Mouse (Mus musculus) adipocyte (in vitro differentiated cells): ENCODE measurements around the gene Hyal2.
A peak's percentile ranks its signal among the peaks of the same experiment; 100 is the strongest.
"Not testable (repeated sequence)": the region's sequence is repeated elsewhere in the genome, so short reads cannot be mapped to it uniquely, and the experiment has no call there.

Source experiments
- DNase-seq: peaks from one replicate; pipeline ENCODE4 v3.0.0-alpha.2; 2016; ENCODE audit warnings: low spot score

Hyal2 gene

DNA sequence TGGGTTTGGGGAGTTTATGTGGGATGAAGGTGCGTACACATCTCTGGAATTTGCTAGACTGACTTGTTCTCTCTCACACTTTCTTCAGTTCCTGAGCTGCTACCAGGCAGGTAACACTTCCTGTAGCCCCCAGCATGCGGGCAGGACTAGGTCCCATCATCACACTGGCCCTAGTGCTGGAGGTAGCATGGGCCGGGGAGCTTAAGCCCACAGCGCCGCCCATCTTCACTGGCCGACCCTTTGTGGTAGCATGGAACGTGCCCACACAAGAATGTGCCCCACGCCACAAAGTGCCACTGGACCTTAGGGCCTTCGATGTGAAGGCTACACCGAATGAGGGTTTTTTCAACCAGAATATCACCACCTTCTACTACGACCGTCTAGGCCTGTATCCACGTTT is 2.3 kb downstream of the Hyal2 start:
- DNase-seq, result no peak

DNA sequence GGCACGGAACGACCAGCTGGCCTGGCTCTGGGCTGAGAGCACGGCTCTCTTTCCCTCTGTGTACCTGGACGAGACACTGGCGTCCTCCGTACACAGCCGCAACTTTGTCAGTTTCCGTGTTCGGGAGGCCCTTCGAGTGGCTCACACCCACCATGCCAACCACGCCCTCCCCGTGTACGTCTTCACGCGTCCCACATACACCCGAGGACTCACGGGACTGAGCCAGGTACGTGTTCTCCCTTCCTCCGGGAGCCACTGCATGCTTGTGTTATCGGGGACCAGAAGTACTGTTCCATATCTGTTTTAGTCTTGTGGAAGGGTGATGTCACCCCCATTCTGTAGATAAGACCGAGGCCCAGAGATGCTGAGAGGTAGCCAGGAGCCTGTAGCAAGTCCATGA is 3.1 kb downstream of the Hyal2 start:
- DNase-seq, result no peak

DNA sequence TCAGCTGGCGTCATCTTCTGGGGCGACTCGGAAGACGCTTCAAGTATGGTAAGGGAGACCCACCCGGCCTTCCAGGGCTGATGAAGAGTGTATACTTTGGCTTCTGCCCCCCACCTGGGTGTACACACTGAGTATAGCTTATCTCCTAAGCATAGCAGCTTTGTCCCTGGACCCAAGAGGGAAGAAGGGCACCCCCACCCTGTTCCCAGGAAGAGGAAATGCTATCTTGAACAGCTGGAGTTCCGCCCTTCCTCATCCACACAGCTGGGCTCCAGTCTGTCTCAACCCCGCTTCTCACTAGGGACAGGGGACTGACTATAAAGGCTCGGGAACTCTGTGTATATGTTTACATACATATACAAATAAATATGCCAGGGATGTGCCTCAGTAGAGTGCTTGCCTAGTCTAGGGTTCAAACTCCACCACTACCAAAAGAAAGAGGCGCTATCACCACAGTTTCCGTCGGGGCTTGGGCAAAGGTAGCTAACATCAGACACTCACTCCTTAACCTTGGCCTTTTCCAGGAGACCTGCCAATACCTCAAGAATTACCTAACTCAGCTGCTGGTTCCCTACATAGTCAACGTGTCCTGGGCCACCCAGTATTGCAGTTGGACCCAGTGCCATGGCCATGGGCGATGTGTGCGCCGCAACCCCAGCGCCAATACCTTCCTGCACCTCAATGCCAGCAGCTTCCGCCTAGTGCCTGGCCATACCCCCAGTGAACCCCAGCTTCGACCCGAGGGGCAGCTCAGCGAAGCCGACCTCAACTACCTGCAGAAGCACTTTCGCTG is 4.0 kb downstream of the Hyal2 start:
- DNase-seq, result no peak

DNA sequence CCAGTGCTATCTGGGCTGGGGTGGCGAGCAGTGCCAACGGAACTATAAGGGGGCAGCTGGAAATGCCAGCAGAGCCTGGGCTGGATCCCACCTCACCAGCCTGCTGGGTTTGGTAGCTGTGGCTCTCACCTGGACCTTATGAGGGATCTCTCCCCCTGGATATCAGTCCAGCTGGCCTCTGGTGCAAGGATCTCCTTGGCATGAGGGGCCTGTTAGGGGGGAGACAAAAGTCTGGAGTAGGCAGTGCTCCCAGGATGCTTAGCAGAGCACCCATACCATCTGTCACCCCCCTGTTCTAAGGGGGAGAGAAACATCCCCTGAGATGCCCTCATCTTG is 4.5 kb downstream of the Hyal2 start:
- no peak for DNase-seq

DNA sequence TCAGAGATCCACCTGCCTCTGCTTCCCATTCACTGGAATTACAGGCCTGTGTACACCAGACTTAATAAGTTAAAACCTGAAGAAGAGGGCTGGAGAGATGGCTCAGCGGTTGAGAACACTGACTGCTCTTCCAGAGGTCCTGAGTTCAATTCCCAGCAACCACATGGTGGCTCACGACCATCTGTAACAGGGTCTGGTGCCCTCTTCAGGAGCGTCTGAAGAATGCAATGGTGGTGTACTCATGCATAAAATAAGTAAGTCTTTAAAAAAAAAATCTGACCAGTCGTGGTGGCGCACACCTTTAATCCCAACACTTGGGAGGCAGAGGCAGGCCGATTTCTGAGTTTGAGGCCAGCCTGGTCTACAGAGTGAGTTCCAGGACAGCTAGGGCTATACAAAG is 6.0 kb downstream of the Hyal2 start:
- not testable (repeated sequence) for DNase-seq

DNA sequence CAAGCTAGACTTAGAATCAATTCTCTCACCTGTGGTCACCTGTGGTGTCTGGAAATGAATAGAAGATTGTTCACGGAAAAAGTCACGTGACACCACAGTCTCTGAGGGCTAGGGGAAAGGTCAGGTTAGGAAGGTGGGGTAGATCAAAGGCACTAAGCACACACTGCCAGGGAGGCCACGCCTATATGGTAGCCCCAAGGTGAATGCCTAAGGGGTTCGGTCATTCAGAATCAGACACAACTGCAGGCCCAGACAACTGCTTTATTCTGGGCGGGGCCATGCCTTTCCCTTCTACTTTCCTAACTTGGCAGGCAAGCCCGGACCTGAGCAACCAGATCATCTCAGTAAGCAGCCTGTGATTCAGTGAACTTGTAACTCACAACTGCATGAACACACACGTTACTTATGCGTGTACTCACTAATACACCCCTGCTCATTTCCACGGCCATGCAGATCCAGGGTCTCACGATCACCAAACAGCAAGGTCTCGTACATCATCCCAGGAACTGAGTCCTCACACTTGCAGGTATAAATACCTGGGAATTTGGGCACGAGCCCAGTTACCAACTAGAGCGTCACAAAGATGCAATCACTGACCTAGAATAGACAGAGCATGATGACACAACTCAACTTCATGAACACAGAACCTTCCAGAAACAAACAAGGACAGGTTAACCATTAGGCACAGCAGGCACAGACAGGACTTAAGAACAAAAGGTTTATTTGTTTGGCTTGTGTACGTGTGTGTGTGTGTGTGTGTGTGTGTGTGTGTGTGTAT is 8.0 kb downstream of the Hyal2 start:
- DNase-seq, result no peak

DNA sequence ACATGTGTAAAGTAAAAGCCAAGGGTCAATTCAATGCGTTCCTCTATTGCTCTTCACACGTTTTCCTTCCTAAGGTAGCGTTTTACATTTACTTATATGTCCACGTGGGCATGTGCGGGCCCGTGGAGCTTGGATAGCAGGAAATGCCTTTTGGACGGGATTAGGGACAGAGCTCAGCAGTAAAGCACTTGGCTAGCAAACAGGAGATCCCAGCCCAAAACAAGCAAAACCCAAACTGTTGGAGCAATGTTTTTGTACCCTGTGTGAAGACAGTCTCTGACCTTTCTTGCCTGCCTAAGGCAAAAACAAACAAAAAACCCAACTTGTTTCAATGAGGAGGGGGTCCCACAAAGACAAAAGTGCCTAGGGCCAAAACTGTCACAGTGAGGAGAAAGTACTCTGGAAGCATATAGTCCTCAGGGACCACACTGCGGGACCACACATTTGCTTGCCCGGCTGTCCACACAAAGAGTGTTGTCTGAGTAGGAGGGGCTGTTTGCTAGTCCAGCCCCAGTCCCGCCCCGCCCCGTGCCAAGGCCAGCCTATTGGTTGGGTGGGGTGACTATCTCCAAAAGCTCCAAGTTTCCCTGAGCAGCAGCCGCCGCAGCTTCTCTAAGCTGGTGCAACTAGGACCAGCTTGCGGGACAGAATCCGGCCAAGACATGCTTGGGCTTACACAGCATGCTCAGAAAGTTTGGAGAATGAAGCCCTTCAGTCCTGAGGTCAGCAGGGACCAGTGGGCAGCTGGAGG is 8.8 kb downstream of the Hyal2 start, which contains the start of gene Hyal1:
Gene Hyal1, plus strand, starts transcription at position 571 of the 751 bp plus-strand sequence.
- DNase-seq, result peak; percentile 54

DNA sequence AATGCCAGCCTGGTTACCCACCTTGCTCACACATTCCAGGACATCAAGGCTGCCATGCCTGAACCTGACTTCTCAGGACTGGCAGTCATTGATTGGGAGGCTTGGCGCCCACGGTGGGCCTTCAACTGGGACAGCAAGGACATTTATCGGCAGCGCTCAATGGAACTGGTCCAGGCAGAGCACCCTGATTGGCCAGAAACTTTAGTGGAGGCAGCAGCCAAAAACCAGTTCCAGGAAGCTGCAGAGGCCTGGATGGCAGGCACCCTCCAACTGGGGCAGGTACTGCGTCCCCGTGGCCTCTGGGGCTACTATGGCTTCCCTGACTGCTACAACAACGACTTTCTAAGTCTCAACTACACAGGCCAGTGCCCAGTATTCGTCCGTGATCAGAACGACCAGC is 10.1 kb downstream of the Hyal2 start:
- DNase-seq, result no peak

DNA sequence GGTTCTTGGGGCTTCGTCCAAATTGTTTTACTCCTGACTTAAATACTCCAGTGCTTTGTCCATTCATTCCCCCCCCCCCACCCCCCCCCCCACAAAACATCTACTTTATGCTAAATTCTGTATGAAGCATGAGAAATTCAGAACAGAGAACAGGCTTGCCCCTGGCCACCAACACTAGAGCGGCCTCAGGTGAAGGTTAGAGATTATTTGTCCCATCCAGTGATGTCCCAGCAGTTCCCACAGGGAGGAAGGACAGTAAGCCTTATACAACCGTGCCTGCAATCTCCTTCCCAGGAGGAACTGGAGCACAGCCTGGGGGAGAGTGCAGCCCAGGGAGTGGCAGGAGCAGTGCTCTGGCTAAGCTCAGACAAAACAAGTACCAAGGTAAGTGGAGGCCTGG is 10.8 kb downstream of the Hyal2 start, which contains the start of gene Naa80:
Gene Naa80, plus strand, starts transcription at position 301 of the 400 bp plus-strand sequence.
- no peak for DNase-seq

DNA sequence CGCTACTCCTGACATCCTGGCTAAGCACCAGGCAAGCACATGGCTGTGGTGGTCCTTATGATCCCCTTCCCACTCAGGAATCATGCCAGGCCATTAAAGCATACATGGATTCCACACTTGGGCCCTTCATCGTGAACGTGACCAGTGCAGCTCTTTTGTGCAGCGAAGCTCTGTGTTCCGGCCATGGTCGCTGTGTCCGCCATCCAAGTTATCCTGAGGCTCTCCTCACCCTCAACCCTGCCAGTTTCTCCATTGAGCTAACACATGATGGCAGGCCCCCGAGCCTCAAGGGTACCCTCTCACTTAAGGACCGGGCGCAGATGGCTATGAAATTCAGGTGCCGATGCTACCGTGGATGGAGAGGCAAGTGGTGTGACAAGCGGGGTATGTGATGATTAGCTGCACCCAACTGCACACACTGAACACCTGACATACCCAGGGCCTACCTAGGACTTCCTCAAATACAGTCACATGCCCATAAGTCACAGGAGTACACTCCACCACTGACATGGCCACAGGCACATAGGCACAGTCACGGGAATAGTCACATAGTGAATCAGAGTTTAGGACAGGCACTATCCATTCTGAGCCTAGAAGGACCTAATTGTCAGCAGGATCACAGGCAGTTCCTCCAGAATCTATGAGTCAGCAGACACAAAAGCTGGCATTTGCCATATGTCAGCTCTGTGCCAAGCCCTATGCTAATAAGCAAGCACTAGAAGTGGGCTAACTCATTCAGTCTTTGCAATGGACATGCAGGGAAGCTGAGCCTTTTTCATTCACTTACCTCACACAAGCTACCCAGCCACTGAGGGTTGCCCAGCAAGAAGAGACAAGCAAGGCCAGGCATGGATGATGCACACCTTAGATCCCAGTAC is 11.5 kb downstream of the Hyal2 start:
- peak; percentile 48 for DNase-seq

DNA sequence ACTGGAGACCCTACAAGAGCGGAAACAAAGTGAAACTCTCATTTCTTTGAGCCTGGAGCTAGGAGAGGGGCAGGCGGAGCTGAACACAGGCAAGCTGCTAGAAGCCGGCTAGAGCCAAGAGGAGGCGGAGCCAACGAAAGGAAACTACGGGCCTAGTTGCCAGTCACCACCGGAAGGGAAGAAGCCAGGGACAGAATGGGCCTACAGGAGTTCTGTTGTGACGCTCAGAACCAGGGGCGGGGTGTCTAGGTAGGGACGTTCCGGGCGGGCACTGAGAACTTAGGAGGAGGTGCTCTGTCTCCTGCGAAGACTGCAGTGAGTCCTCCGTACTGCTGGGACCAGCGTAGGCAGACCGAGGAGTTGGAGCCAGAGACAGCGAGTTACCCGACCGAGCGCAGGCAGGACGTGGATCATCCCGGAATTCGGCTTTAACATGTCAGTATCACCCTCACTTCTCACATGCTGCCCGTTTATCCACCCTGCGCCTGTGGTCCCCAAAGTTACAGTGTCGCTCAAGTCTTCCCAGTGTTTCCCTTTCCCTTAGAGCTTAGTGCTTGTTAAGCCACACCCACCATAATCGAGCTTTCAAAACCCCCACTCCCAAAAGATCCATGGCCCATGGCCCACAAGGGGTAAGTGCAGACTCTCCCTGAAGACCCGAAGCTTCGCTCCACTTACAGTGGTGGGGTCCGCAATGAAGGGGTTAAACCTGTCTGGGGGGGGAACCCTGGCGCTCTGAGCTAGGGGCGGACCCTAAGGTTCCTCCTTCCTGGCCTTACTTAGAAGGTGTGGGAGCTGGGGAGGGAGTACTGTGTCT is 13.0 kb downstream of the Hyal2 start, which contains the start of gene Hyal3:
Gene Hyal3, plus strand, starts transcription at position 318 of the 817 bp plus-strand sequence.
- DNase-seq, result peak; percentile 93

DNA sequence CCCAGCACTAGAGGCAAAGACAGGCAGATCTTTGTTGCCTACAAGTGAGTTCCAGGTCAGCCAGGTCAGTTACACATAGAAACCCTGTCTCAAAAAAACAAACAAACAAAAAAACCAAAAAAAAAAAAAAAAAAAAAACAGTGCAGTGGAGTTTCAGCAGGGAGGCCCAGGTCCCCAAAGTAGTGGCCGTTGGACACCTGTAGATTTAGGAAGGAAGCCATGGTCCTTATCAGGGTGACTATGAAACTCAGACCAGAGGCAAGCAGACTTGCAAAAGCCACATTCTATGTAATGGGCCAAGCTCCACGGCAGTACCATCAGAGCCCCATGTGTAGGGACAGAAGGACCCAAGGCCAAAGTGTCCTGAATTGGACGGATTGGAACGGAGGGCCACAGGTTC is 13.8 kb downstream of the Hyal2 start:
- no peak for DNase-seq

DNA sequence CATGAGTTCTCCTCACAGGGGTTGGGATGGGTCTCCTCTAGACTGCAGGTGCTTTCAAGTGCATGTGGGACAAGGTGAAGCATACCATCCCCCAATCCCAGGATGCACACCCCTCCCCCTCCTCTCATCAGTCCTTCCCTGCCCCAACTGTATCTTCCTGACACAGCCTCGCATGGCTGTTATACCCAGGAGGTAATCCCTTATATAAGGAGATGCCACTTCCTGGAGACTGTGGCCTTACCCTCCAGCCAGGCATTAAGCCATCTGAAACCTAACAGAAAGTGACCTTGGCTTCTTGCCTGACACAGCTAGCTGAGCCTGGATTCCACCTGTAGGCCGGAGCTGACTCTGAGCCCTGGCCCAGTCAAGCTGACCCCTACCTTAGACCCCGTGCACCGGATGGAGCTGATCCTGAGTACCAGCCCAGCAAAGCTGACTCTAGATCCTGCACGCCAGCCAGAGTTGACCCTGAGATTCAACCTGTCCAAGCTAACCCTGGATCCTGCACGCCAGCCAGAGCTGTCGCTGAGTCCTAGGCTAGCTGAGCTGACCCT is 14.8 kb downstream of the Hyal2 start:
- DNase-seq, result no peak

DNA sequence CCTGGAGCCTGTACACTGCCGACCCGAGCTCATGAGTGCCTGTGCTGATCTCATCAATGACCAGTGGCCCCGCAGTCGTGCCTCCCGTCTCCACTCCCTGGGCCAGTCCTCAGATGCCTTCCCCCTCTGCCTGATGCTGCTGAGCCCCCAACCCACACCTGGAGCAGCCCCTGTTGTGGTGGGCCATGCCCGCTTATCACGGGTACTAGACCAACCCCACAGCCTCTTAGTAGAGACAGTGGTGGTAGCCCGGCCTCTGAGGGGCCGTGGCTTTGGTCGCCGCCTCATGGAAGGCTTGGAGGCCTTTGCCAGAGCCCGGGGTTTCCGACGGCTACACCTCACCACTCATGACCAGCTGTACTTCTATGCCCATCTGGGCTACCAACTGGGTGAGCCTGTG is 15.4 kb downstream of the Hyal2 start:
- DNase-seq, result no peak

DNA sequence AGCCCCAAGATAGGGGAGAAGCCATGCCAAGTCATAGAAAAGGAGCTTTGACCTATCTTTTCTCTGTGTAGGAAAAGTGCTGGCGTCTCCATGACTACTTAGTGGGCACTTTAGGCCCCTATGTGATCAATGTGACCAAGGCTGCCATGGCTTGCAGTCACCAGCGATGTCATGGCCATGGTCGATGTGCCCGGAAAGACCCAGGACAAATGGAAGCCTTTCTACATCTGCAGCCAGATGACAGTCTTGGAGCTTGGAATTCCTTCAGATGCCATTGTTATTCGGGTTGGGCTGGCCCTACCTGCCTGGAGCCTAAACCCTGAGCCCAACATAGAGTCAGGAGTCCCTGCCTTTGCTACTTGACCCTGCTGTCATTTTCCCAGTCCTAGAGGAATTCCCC is 18.8 kb downstream of the Hyal2 start:
- DNase-seq, result no peak

DNA sequence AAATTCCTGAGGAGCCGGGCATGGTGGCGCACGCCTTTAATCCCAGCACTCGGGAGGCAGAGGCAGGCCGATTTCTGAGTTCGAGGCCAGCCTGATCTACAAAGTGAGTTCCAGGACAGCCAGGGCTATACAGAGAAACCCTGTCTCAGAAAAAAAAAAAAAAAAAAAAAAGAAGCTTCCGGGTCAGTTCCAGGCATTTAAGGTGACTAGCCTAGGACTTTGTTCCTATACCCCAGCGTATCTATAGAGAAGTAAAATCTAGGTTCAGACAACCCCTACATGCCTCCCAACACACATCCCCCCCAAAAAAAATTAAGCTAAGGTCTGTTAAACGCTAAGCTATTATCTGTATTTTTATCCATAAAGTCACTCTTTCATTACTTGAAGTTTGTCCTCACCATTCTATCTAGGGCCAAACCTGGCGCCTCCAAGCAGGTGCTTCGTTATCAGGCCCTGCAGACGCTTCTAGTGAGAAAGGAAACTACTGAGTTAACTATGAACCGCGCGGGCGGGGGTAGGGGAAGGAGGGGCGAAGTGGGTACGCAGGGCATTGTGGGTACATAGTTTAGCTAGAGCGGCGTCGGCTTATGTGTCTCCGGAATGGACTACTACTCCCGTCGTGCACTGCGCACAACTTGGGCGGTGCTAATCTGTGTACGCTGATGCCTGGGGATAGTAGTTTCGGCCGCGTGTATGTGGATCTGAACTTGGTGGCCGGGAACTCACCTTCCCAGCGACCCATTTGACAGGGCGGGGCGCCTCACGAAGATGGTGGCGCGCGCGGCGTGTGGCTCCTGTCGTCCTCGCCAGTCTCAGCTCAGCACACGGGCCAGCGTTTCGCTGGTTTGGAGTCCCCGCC is 19.5 kb downstream of the Hyal2 start, which contains the start of gene Ifrd2:
Gene Ifrd2, plus strand, starts transcription at position 669 of the 859 bp plus-strand sequence.
- DNase-seq, result peak; percentile 97

DNA sequence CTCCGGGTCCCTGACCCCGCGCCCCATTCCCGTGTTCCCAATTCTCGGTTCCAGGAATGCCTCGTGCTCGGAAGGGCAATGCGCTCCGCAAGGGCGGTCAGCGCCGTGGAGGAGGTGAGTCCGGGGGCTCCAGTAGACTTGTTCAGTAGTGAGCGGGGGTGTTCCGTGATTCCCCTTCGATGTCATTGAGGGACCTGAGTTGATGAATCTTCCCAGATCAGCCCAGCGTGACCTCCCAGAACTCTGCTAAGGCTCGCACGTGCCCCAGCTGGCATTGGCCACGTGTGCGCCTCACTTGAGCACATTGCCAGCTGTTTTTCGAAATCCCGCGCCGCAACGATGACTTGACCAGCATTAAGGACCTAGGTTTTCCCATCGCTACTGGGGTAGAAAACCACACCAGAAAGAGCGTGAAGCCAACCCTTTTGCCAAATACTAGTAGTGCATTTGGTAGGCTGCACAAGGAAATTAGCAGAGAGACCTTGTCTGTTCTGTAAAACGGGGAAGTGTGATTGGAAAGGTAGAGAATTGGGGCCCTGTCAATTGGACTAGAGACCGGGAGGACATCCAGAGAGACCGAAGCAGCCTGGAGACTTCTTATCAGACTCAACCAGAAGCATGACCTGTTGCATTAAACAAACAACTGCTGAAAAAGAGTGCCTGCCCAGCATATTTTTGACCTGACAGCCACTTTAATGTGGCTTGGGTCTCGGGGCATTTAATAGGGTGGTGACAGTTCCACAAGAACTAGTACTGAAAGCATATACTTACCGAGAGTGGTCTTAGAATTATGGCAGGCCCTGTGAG is 20.3 kb downstream of the Hyal2 start:
- DNase-seq, result peak; percentile 76

DNA sequence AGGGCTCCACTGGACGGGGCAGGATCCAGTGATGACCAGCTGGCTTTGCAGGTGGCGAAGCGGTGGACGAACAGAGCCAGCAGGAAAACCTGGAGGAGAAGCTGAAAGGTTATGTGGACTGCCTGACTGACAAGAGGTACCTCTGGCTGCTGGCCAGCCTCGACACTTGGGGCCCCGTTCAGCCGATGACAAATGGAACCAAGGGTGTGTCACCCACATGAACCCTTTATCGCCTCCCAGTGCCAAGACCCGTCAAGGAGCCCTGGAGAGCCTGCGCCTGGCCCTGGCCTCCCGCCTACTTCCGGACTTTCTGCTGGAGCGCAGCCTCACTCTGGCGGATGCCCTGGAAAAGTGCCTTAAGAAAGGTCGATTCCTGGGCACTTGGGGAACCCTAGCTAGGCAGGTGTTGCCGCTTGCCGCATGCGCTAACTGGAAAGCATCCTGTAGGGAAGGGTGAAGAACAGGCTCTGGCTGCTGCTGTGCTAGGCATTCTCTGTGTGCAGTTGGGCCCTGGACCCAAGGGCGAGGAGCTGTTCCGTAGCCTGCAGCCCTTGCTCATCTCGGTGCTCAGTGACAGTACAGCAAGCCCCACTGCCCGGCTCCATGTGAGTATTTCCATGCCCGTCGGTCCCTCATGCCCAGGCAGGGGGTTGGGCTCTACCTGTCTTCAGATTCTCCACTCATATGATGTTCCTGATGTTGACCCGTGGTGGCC is 22.5 kb downstream of the Hyal2 start:
- no peak for DNase-seq
